Mouse (Mus musculus) kidney, postnatal 0 days (tissue): ENCODE measurements at regions not wholly inside any gene's neighbourhood (a gene's known extent, or its start where the extent isn't known, plus 50 kb on each side); places are given as distances from the start of the nearest gene placed in this dataset.
A peak's percentile ranks its signal among the peaks of the same experiment; 100 is the strongest.

Source experiments
- ATAC-seq: fragments of 200-750 bp; cut with Nextera tagmentation; replicated peaks from 2 replicates; pipeline ENCODE4 v1.8.0; 2017; ENCODE audit warnings: low read depth, moderate number of reproducible peaks, moderate TSS enrichment, moderate library complexity; ENCODE audit not compliant: low FRiP score
- DNase-seq: peaks from one replicate; pipeline ENCODE4 v3.0.0-alpha.2; 2016; ENCODE audit warnings: low spot score
- H3K27ac ChIP-seq: fragments of 300-500 bp; sonication (generic); 2 replicates; pipeline ENCODE4 v1.5.1; 2014; ENCODE audit warnings: mild to moderate bottlenecking
- H3K27me3 ChIP-seq: fragments of 300-500 bp; sonication (generic); 2 replicates; pipeline ENCODE4 v1.6.1; 2014; ENCODE audit warnings: low read length, mixed read lengths; ENCODE audit not compliant: insufficient read depth
- H3K36me3 ChIP-seq: fragments of 300-500 bp; sonication (generic); 2 replicates; pipeline ENCODE4 v1.6.1; 2014; ENCODE audit warnings: low read length, mixed read lengths; ENCODE audit not compliant: insufficient read depth
- H3K4me1 ChIP-seq: fragments of 300-500 bp; sonication (generic); replicated peaks from 2 replicates; pipeline ENCODE4 v1.6.1; 2014; ENCODE audit warnings: antibody characterized with exemption, low read length, mixed read lengths; ENCODE audit not compliant: insufficient read depth
- H3K4me2 ChIP-seq: fragments of 300-500 bp; sonication (generic); 2 replicates; pipeline ENCODE4 v1.6.1; 2014; ENCODE audit warnings: mild to moderate bottlenecking, low read length, moderate library complexity, mixed read lengths
- H3K4me3 ChIP-seq: fragments of 300-500 bp; sonication (generic); replicated peaks from 2 replicates; pipeline ENCODE4 v1.5.1; 2014; ENCODE audit warnings: low read depth, low read length
- H3K9ac ChIP-seq: fragments of 300-500 bp; sonication (generic); 2 replicates; pipeline ENCODE4 v1.6.1; 2014; ENCODE audit warnings: low read depth, low read length
- H3K9me3 ChIP-seq: fragments of 300-500 bp; sonication (generic); replicated peaks from 2 replicates; pipeline ENCODE4 v1.6.1; 2016; ENCODE audit warnings: low read length, inconsistent platforms, mixed read lengths
- CTCF ChIP-seq: IDR thresholded peaks from 2 replicates; pipeline ENCODE4 v1.5.1; 2016; ENCODE audit warnings: antibody characterized with exemption, low read depth, mild to moderate bottlenecking, moderate library complexity
- WGBS: fragments of 180-500 bp; shearing (Covaris S2); extraction: QIAGEN DNeasy Blood & Tissue Kit; methylation state at CpG from one replicate; pipeline ENCODE4 v1.1.7; 2014; 5-methylcytosine and 5-hydroxymethylcytosine counted together

GRCm38 (mm10) chr4:127707126-127707525 lies 263.6 kb downstream of the CK137956 start:
- no peak for TF ChIP-seq CTCF
- Histone ChIP-seq H3K4me1 (no peaks in the 10 kb centered on the region), H3K4me3 (no peak overlapping the region), H3K27me3 (no peaks in the 10 kb centered on the region), H3K27ac (no peak overlapping the region), H3K9me3 (no peaks in the 10 kb centered on the region), H3K36me3 (no peaks in the 10 kb centered on the region), H3K9ac (no peak overlapping the region), H3K4me2 (no peak overlapping the region)
- DNase-seq (no peak), ATAC-seq (no peak)
- WGBS = 85% methylated on average over 3 of the region's 3 CpGs

GRCm38 (mm10) chr4:127701651-127702050 lies 269.1 kb downstream of the CK137956 start:
- Histone ChIP-seq H3K4me2 (no peak overlapping the region), H3K27me3 (no peaks in the 10 kb centered on the region), H3K9ac (no peak overlapping the region), H3K4me1 (no peaks in the 10 kb centered on the region), H3K36me3 (no peaks in the 10 kb centered on the region), H3K9me3 (no peaks in the 10 kb centered on the region), H3K4me3 (no peak overlapping the region), H3K27ac (no peak overlapping the region)
- ATAC-seq (no peak), DNase-seq (no peak)
- no peak for TF ChIP-seq CTCF
- WGBS = 89% methylated on average over 11 of the region's 11 CpGs

GRCm38 (mm10) chr4:127689986-127690385 lies 280.8 kb downstream of the CK137956 start:
- Histone ChIP-seq H3K4me3 (no peak overlapping the region), H3K9me3 (no peaks in the 10 kb centered on the region), H3K4me1 (no peaks in the 10 kb centered on the region), H3K27ac (no peak overlapping the region), H3K9ac (no peak overlapping the region), H3K27me3 (no peaks in the 10 kb centered on the region), H3K4me2 (no peak overlapping the region), H3K36me3 (no peaks in the 10 kb centered on the region)
- TF ChIP-seq CTCF = no peak
- WGBS = 70% methylated on average over 4 of the region's 4 CpGs
- ATAC-seq (no peak), DNase-seq (no peak)

- Histone ChIP-seq H3K27me3 (no peaks in the 10 kb centered on the region), H3K9me3 (no peaks in the 10 kb centered on the region), H3K4me1 (no peaks in the 10 kb centered on the region), H3K9ac (no peak overlapping the region), H3K4me3 (no peak overlapping the region), H3K27ac (no peak overlapping the region), H3K36me3 (no peaks in the 10 kb centered on the region), H3K4me2 (no peak overlapping the region)
- DNase-seq (no peak), ATAC-seq (no peak)
- no peak for TF ChIP-seq CTCF
- WGBS = 58% methylated on average over 3 of the region's 3 CpGs
Measured at GRCm38 (mm10) chr4:127685021-127685420, 285.7 kb downstream of the CK137956 start.

GRCm38 (mm10) chr4:127679391-127679790 lies 291.4 kb downstream of the CK137956 start:
- no peaks in the 10 kb centered on the region for H3K36me3 ChIP-seq
- H3K27ac ChIP-seq = no peak overlapping the region
- H3K9me3 ChIP-seq = no peaks in the 10 kb centered on the region
- H3K27me3 ChIP-seq = no peaks in the 10 kb centered on the region
- DNase-seq (no peak), ATAC-seq (no peak)
- H3K4me1 ChIP-seq = no peaks in the 10 kb centered on the region
- H3K4me2 ChIP-seq = no peak overlapping the region
- no peak overlapping the region for H3K4me3 ChIP-seq
- WGBS = 23% methylated on average over 4 of the region's 4 CpGs
- no peak for TF ChIP-seq CTCF
- no peak overlapping the region for H3K9ac ChIP-seq

- no peak overlapping the region for H3K27ac ChIP-seq
- peak; percentile 34; the same call in 1 of the 2 replicates for TF ChIP-seq CTCF
- H3K4me1 ChIP-seq = no peaks in the 10 kb centered on the region
- ATAC-seq (no peak), DNase-seq (no peak)
- H3K4me2 ChIP-seq = no peak overlapping the region
- no peaks in the 10 kb centered on the region for H3K36me3 ChIP-seq
- no peak overlapping the region for H3K4me3 ChIP-seq
- 56% methylated on average over 5 of the region's 5 CpGs for WGBS
- no peaks in the 10 kb centered on the region for H3K9me3 ChIP-seq
- H3K27me3 ChIP-seq = no peaks in the 10 kb centered on the region
- no peak overlapping the region for H3K9ac ChIP-seq
Measured at GRCm38 (mm10) chr4:127678437-127678836, 292.3 kb downstream of the CK137956 start.

GRCm38 (mm10) chr4:127675745-127676315 lies 294.9 kb downstream of the CK137956 start:
- DNase-seq (peak; percentile 11), ATAC-seq (no peak)
- no peak for TF ChIP-seq CTCF
- Histone ChIP-seq H3K9me3 (no peaks in the 10 kb centered on the region), H3K36me3 (no peaks in the 10 kb centered on the region), H3K27me3 (no peaks in the 10 kb centered on the region), H3K4me2 (no peak overlapping the region), H3K4me1 (no peaks in the 10 kb centered on the region), H3K27ac (no peak overlapping the region), H3K4me3 (no peak overlapping the region), H3K9ac (no peak overlapping the region)
- WGBS = 11% methylated on average over 16 of the region's 16 CpGs
